Mouse (Mus musculus) stomach, postnatal 0 days (tissue): ENCODE measurements at regions not wholly inside any gene's neighbourhood (a gene's known extent, or its start where the extent isn't known, plus 50 kb on each side); places are given as distances from the start of the nearest gene placed in this dataset.

Source experiments
- ATAC-seq: fragments of 200-750 bp; cut with Nextera tagmentation; 2 replicates; pipeline ENCODE4 v1.8.0; 2017; ENCODE audit not compliant: low FRiP score, low TSS enrichment
- DNase-seq: peaks from one replicate; pipeline ENCODE4 v3.0.0-alpha.2; 2016; ENCODE audit warnings: low spot score
- H3K27ac ChIP-seq: fragments of 300-500 bp; sonication (generic); replicated peaks from 2 replicates; pipeline ENCODE4 v1.5.1; 2014; ENCODE audit warnings: mild to moderate bottlenecking, control low read depth
- H3K27me3 ChIP-seq: fragments of 300-500 bp; sonication (generic); 2 replicates; pipeline ENCODE4 v1.6.1; 2014; ENCODE audit warnings: low read length; ENCODE audit not compliant: control insufficient read depth, insufficient read depth
- H3K36me3 ChIP-seq: fragments of 300-500 bp; sonication (generic); 2 replicates; pipeline ENCODE4 v1.6.1; 2014; ENCODE audit warnings: low read length, mixed read lengths; ENCODE audit not compliant: control insufficient read depth, insufficient read depth
- H3K4me1 ChIP-seq: fragments of 300-500 bp; sonication (generic); replicated peaks from 2 replicates; pipeline ENCODE4 v1.6.1; 2014; ENCODE audit warnings: antibody characterized with exemption; ENCODE audit not compliant: control insufficient read depth, insufficient read depth
- H3K4me2 ChIP-seq: fragments of 300-500 bp; sonication (generic); replicated peaks from 2 replicates; pipeline ENCODE4 v1.6.1; 2014; ENCODE audit warnings: low read depth, mild to moderate bottlenecking, control low read depth, moderate library complexity
- H3K4me3 ChIP-seq: fragments of 300-500 bp; sonication (generic); 2 replicates; pipeline ENCODE4 v1.5.1; 2014; ENCODE audit warnings: low read depth, low read length, control low read depth
- H3K9ac ChIP-seq: fragments of 300-500 bp; sonication (generic); 2 replicates; pipeline ENCODE4 v1.6.1; 2014; ENCODE audit warnings: mild to moderate bottlenecking, low read length, control low read depth, mixed read lengths
- H3K9me3 ChIP-seq: fragments of 300-500 bp; sonication (generic); 2 replicates; pipeline ENCODE4 v1.6.1; 2016; ENCODE audit warnings: low read length; ENCODE audit not compliant: control insufficient read depth
- CTCF ChIP-seq: IDR thresholded peaks from 2 replicates; pipeline ENCODE4 v1.5.1; 2016; ENCODE audit warnings: antibody characterized with exemption, low read depth, mild to moderate bottlenecking, moderate library complexity
- EP300 ChIP-seq: optimal IDR thresholded peaks from 2 replicates; pipeline ENCODE3; 2016; ENCODE audit warnings: antibody characterized with exemption
- WGBS: fragments of 180-500 bp; shearing (Covaris S2); extraction: QIAGEN DNeasy Blood & Tissue Kit; methylation state at CpG from one replicate; pipeline ENCODE4 v1.1.7; 2014; 5-methylcytosine and 5-hydroxymethylcytosine counted together

DNA sequence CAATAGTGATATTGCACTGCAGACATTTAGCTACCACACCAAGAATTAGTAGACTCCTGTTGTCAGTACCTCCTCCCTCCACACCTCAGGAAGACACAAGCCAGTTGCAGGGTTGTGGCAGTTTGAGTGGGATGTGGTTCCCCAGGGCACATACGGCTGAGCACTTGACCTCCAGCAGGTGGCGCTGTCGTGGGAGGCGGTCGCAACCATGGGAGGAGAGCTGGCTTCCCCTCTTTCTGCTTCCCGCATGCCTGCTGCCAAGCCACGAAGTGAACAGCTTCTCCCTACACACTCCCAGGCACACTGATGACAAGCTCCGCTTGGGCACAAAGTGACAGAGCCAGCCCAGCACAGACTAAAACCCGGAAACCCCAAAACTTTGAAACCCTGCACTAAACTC lies 73.2 kb upstream of the Kctd3 start:
- H3K9ac ChIP-seq = no peak overlapping the region
- no peak overlapping the region for H3K27ac ChIP-seq
- H3K4me1 ChIP-seq = no peaks in the 10 kb centered on the region
- peak; percentile 66 for DNase-seq
- peak; percentile 80 for ATAC-seq
- H3K36me3 ChIP-seq = no peaks in the 10 kb centered on the region
- WGBS = 15% methylated on average over 9 of the region's 9 CpGs
- no peak overlapping the region for H3K4me3 ChIP-seq
- no peaks in the 10 kb centered on the region for H3K9me3 ChIP-seq
- no peaks in the 10 kb centered on the region for H3K27me3 ChIP-seq
- 0 out of 2 replicates have a peak overlapping the region, but pooled peaks have one; percentile 20 for H3K4me2 ChIP-seq
- TF ChIP-seq EP300 = no peak
- TF ChIP-seq CTCF = peak; percentile 85

DNA sequence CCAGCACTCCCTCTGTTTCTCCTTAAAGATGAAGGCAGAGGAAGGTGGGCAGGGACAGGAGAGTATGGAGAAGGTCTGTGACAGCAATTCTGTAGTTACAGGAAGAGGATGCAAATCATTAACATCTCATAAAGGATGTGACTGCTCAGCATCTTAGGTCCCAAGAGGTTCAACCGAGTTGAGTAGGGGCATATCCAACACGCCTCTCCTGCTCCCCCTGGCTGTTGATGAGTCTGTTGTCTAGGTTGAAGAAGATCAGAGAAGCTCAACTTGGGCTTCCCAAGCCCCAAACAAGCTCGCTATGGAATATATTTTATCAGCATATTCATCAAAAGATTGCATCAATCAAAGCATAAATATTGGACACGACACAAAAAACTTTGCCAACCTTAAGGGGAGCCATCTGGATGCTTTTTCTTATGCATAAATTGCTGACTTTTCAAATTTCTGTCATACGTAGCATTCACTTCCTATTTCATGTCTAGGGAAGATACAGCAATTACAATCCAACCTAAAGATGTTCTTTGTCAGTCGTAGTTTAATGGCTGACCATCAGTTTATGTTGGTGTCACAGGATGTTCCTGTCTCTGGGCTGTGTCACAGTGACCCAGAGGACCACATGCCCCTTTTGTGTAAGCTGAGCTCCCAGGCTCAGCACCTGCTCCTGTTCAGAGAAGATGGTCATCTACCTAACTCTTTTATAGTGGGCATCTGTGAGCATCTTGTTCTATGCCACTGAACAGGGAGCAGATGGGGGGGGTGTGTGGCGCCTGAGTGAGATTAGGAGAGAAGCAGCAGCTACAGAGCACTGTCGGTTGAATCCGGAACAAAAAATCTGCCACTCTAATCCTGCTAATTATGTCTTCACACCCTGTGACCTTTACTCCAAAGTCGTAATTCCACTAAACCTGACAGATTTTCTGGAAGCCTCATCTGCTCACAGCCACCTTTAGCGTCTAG lies 72.1 kb upstream of the Kctd3 start:
- no peaks in the 10 kb centered on the region for H3K4me1 ChIP-seq
- H3K27ac ChIP-seq = no peak overlapping the region
- H3K4me3 ChIP-seq = no peak overlapping the region
- H3K9ac ChIP-seq = no peak overlapping the region
- TF ChIP-seq CTCF (no peak), EP300 (no peak)
- no peak for DNase-seq
- no peak overlapping the region for H3K4me2 ChIP-seq
- ATAC-seq = no peak
- no peaks in the 10 kb centered on the region for H3K27me3 ChIP-seq
- no peaks in the 10 kb centered on the region for H3K36me3 ChIP-seq
- no peaks in the 10 kb centered on the region for H3K9me3 ChIP-seq
- WGBS = 73% methylated on average over 11 of the region's 11 CpGs

- Histone ChIP-seq H3K4me3 (no peak overlapping the region), H3K4me2 (no peak overlapping the region), H3K4me1 (no peaks in the 10 kb centered on the region), H3K9ac (no peak overlapping the region), H3K36me3 (no peaks in the 10 kb centered on the region), H3K27ac (no peak overlapping the region), H3K27me3 (no peaks in the 10 kb centered on the region), H3K9me3 (no peaks in the 10 kb centered on the region)
- DNase-seq (no peak), ATAC-seq (no peak)
- TF ChIP-seq EP300 (no peak), CTCF (no peak)
- WGBS = 68% methylated on average over 5 of the region's 5 CpGs
Measured at GRCm38 (mm10) chr1:189077861-189078260, 70.2 kb upstream of the Kctd3 start.

- H3K36me3 ChIP-seq = no peaks in the 10 kb centered on the region
- 75% methylated on average over 4 of the region's 4 CpGs for WGBS
- no peak overlapping the region for H3K9ac ChIP-seq
- no peak overlapping the region for H3K27ac ChIP-seq
- no peaks in the 10 kb centered on the region for H3K9me3 ChIP-seq
- ATAC-seq (no peak), DNase-seq (no peak)
- H3K4me3 ChIP-seq = no peak overlapping the region
- H3K4me2 ChIP-seq = no peak overlapping the region
- H3K27me3 ChIP-seq = no peaks in the 10 kb centered on the region
- TF ChIP-seq CTCF (no peak), EP300 (no peak)
- H3K4me1 ChIP-seq = no peaks in the 10 kb centered on the region
Measured at GRCm38 (mm10) chr1:189076276-189076675, 68.6 kb upstream of the Kctd3 start.

GRCm38 (mm10) chr1:189075671-189076070 lies 68.0 kb upstream of the Kctd3 start:
- no peak overlapping the region for H3K27ac ChIP-seq
- 48% methylated on average over 13 of the region's 13 CpGs for WGBS
- no peak for DNase-seq
- no peaks in the 10 kb centered on the region for H3K27me3 ChIP-seq
- no peaks in the 10 kb centered on the region for H3K4me1 ChIP-seq
- TF ChIP-seq CTCF = no peak
- no peak for TF ChIP-seq EP300
- peak overlapping the region; percentile 8; the same call in 1 of the 2 replicates for H3K4me2 ChIP-seq
- H3K4me3 ChIP-seq = no peak overlapping the region
- H3K9ac ChIP-seq = no peak overlapping the region
- no peaks in the 10 kb centered on the region for H3K36me3 ChIP-seq
- H3K9me3 ChIP-seq = no peaks in the 10 kb centered on the region
- no peak for ATAC-seq

GRCm38 (mm10) chr1:189072516-189072915 lies 64.9 kb upstream of the Kctd3 start:
- no peak for DNase-seq
- H3K36me3 ChIP-seq = no peaks in the 10 kb centered on the region
- no peaks in the 10 kb centered on the region for H3K9me3 ChIP-seq
- H3K4me1 ChIP-seq = no peaks in the 10 kb centered on the region
- no peak overlapping the region for H3K27ac ChIP-seq
- TF ChIP-seq EP300 = no peak
- TF ChIP-seq CTCF = no peak
- no peaks in the 10 kb centered on the region for H3K27me3 ChIP-seq
- no peak overlapping the region for H3K9ac ChIP-seq
- no peak overlapping the region for H3K4me3 ChIP-seq
- no peak overlapping the region for H3K4me2 ChIP-seq
- ATAC-seq = no peak
- 92% methylated on average over 2 of the region's 2 CpGs for WGBS
